Mouse (Mus musculus) natural killer cell, adult 2 months (primary cell): Measurements from ENCODE around the gene Srrm2.

Experiments
- DNase-seq, 2 experiments: peaks; one replicate each; pipeline ENCODE4 v3.0.0; 2022; ENCODE audit warnings: low spot score in 2 of 2

The Srrm2 gene

GRCm38 (mm10) chr17:23857193-23857592 is 66.9 kb downstream of the Srrm2 start:
- no peak for DNase-seq

- DNase-seq: no peak
These were observed 67.6 kb downstream of the Srrm2 start for GRCm38 (mm10) chr17:23857913-23858312.

- DNase-seq: no peak
These were observed 72.6 kb downstream of the Srrm2 start for GRCm38 (mm10) chr17:23862926-23863325.

GRCm38 (mm10) chr17:23867756-23868155 is 77.4 kb downstream of the Srrm2 start, which contains the start of gene Prss21:
Gene Prss21 (plus strand): TSS chr17:23868056.
- DNase-seq: no peak

GRCm38 (mm10) chr17:23868513-23868912 is 78.2 kb downstream of the Srrm2 start:
- no peak for DNase-seq
